Mouse (Mus musculus) olfactory bulb, adult 2 months (tissue): ENCODE data around the gene Epb41l1. TPM values are rescaled to one million over a fixed set of nuclear protein-coding genes. Genes with fewer than 3 reads are reported as not detected.

Experiments used
- H3K27ac ChIP-seq: fragments of 200-500 bp; 2 replicates; pipeline ENCODE4 v1.5.1; 2012; ENCODE audit warnings: low read depth, low read length; ENCODE audit not compliant: insufficient read depth
- H3K4me1 ChIP-seq: fragments of 200-500 bp; 2 replicates; pipeline ENCODE4 v1.6.1; 2012; ENCODE audit warnings: low read length; ENCODE audit not compliant: control insufficient read depth, insufficient read depth
- H3K4me3 ChIP-seq: fragments of 200-500 bp; 2 replicates; pipeline ENCODE4 v1.5.1; 2012; ENCODE audit warnings: mild to moderate bottlenecking, low read depth, low read length, moderate library complexity; ENCODE audit not compliant: insufficient read depth
- CTCF ChIP-seq: fragments of 200-500 bp; IDR thresholded peaks from 2 replicates; pipeline ENCODE4 v1.5.1; 2012; ENCODE audit warnings: low read depth, mild to moderate bottlenecking, low read length, moderate library complexity; ENCODE audit not compliant: insufficient read depth
- POLR2A ChIP-seq: fragments of 200-500 bp; IDR thresholded peaks from 2 replicates; pipeline ENCODE4 v1.6.1; 2012; ENCODE audit warnings: mild to moderate bottlenecking, low read depth, low read length, moderate library complexity; ENCODE audit not compliant: insufficient read depth
- WGBS: fragments of 180-500 bp; shearing (Covaris S2); methylation state at CpG from one replicate; pipeline ENCODE4 v1.1.7; 2018; 5-methylcytosine and 5-hydroxymethylcytosine counted together
- polyA plus RNA-seq: library from polyadenylated mRNA; stranded (reverse); fragments of >200 nt; gene quantifications from 2 replicates; pipeline ENCODE4 v1.2.4, GENCODE M21; 2012; ENCODE audit warnings: low replicate concordance; ENCODE audit not compliant: missing spikeins, insufficient read depth, insufficient read length

Epb41l1 gene
- polyA plus RNA-seq, 1 experiment, result 51.4 TPM

DNA sequence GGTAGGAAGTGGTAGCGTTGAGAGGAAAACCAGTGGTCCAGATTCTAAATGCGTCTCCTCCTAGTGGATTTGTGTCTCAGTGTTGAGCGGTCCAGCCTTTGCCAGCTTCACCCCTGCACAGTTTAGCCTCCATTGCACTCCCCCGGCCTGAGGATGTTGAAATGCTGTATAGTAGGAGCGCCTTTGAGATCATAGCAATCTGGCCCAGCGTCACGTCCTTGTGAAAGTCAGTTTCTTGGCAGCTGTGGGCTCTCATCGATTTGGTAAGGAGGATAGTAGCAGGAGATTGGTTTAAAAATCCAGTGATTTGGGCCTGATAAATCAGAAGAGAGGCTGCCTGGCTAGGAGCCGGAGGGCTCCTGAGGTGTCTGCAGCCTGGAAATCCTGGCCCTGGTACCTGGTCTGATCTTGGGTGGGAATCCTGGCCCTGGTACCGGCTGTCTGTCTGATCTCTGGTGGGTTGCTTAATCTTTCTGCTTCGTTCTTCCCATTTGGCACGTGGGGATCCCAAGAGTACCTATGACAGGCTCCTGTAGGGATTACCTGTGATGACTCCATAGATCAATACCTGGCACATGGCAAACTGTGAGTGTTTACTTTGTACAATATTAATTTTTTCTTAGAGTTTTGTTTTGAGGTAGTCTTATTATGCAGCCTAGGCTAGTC is 65.5 kb downstream of the Epb41l1 start:
- TF ChIP-seq CTCF, result no peak
- no peak for TF ChIP-seq POLR2A
- H3K27ac ChIP-seq, result no peak overlapping the region
- H3K4me1 ChIP-seq, result peaks cover 57% of the 10 kb centered on the region
- no peak overlapping the region for H3K4me3 ChIP-seq
- 87% methylated on average over 12 of the region's 12 CpGs for WGBS

DNA sequence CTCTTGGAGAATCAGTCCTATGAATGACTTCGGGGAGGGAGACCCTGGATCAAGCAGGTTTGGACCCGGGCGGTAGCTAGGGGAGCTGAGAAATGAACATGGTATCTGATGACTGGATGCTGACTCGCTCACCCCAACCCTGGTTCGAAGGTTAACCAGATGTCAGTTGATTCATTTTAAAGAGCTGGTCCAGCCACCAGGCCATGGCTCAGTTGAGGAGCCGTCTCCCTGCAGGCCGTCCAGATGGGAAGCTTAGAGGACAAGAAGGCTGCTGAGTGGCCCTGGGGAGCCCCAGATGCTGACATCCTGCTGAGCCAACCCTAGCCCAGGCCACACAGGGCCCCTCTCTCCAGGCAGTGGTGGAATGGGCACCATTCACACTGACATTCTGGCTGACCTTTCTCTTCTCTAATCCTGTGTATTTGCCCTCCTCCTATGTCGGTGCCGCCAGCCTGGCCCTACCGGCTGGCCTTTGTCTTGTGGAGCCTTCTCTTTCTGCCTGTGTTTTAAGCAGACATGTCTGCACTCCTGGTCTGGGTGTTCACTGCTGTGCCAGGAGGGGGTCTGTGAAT is 67.0 kb downstream of the Epb41l1 start:
- peaks cover 61% of the 10 kb centered on the region for H3K4me1 ChIP-seq
- no peak overlapping the region for H3K4me3 ChIP-seq
- WGBS, result 72% methylated on average over 10 of the region's 10 CpGs
- H3K27ac ChIP-seq, result no peak overlapping the region
- TF ChIP-seq POLR2A (no peak), CTCF (no peak)

DNA sequence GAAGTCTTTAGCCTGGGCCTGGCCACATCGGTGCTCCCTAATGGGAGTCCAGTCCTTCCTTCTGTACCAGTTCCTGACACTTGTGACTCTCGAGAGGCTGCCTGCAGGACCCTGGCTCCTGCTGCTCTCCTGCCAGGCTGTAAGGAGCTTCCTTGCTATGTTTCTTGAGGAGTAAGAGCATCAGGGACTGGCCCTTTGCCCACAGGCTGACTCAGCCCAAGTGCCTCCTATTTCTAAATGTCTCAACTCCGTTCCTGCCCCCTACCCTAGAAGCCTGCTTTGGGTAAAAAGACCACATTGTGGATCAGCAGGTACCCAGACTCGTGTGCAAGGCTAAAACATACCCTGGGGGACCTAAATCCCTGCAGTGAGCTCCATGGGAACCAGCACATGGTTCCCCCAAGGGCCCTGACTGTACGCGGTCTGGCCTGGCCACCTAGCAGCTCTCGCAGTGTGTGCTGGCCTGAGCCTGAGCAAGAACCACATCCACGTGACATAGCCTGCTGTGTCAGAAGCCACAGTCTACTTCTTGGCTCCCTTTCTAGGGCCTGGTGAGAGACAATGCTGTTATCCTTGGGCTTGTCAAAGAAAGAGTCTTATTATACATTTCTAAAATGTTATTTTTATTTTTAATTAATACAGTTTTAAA is 67.6 kb downstream of the Epb41l1 start:
- TF ChIP-seq POLR2A (no peak), CTCF (no peak)
- WGBS, result 50% methylated on average over 8 of the region's 8 CpGs
- Histone ChIP-seq H3K27ac (no peak overlapping the region), H3K4me1 (peaks cover 60% of the 10 kb centered on the region), H3K4me3 (no peak overlapping the region)

DNA sequence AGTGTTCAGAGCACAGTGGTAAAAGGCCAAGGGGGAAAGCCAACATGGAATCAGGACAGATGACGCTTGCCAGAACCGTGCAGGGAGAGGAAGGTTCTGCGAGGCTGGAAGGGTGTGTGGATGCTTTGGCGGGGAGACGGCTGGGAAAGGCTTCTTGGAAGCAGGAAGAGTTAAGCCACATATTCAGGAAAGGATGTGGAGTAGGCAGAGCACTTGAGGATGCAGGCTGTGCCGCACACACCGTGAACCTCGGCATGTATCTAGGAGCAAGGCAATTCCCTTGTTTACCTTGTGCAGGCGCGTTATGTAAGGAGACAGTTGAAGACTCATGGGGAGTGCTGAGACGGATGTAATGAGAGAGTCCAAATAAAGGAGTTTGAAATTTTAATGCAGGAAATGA is 69.5 kb downstream of the Epb41l1 start:
- 39% methylated on average over 11 of the region's 11 CpGs for WGBS
- peak overlapping the region; percentile 43 for H3K27ac ChIP-seq
- TF ChIP-seq CTCF (no peak), POLR2A (no peak)
- H3K4me1 ChIP-seq, result peaks cover 55% of the 10 kb centered on the region
- H3K4me3 ChIP-seq, result no peak overlapping the region

DNA sequence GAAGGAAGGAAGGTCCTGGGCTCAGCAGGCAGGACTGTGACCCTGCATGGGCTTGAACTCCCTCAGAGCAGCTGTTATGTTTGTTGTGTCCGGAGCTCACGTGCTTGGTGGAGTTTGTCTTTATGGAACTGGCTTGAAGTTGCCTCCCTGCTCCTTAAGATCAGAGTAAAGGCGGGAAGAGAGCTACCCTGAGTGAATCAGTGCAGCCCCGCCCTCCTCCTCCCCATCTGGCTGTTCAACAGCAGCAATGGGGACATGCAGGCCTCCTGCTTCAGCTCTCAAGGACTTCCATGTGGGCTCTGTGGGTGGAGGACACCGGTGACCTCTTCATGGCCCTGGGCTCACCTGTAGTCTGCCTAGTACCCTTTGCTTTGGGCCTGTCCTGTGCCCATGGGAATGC is 71.1 kb downstream of the Epb41l1 start:
- Histone ChIP-seq H3K27ac (no peak overlapping the region), H3K4me1 (peaks cover 47% of the 10 kb centered on the region), H3K4me3 (no peak overlapping the region)
- WGBS, result 50% methylated on average over 5 of the region's 5 CpGs
- TF ChIP-seq CTCF (no peak), POLR2A (no peak)

DNA sequence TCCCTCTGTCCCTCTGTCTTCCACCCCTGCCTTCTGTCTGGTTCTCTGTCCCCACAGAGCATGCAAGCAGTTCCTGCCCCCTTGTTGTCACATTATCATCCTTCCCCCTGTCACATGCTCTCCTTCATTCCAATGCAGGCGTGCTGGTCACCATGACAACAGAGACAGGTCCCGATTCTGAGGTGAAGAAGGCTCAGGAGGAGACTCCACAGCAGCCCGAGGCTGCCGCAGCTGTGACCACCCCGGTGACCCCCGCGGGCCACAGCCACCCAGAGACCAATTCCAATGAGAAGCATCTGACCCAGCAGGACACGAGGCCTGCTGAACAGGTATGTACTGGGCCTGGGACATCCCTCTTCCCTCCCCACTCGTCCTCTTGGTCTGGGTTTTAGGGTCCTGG is 73.1 kb downstream of the Epb41l1 start:
- 44% methylated on average over 9 of the region's 9 CpGs for WGBS
- Histone ChIP-seq H3K27ac (no peak overlapping the region), H3K4me1 (peaks cover 35% of the 10 kb centered on the region), H3K4me3 (no peak overlapping the region)
- TF ChIP-seq POLR2A (no peak), CTCF (no peak)

DNA sequence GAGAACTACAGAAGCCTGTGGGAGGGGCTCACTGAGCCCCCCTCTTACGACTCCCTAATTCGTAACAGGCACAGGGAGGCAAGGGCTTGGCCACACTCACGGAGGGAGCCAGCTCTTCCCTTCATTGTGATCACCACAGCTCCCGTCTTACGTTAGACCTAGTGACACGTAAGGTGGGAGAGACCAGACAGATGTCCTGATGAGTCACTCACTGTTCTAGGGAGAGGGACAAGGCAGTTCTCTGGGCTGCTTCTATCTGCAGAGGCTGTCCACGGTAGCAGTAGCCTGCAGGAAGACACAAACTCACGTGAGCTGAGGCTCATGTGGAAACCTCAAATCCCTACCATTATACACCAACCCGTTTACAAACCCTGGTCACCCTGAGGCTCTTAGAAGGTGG is 73.8 kb downstream of the Epb41l1 start:
- H3K4me3 ChIP-seq, result no peak overlapping the region
- 67% methylated on average over 9 of the region's 9 CpGs for WGBS
- peaks cover 30% of the 10 kb centered on the region for H3K4me1 ChIP-seq
- no peak for TF ChIP-seq CTCF
- TF ChIP-seq POLR2A, result no peak
- no peak overlapping the region for H3K27ac ChIP-seq

DNA sequence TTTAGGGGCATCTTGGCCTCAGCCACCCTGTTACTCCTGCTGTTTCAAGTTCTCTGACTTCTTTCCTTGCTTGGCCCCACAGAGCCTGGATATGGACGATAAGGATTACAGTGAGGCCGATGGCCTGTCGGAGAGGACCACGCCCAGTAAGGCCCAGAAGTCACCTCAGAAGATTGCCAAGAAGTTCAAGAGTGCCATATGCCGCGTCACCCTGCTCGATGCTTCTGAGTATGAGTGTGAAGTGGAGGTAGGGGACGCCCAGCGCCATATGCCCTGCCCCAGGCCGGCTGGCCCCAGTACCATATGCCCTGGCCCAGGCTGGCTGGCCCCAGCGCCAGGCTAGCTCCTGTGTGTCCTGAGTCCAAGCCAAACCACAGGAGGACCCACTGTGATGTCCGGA is 74.2 kb downstream of the Epb41l1 start:
- Histone ChIP-seq H3K4me3 (no peak overlapping the region), H3K27ac (no peak overlapping the region), H3K4me1 (peaks cover 30% of the 10 kb centered on the region)
- TF ChIP-seq POLR2A (no peak), CTCF (no peak)
- 95% methylated on average over 12 of the region's 12 CpGs for WGBS

DNA sequence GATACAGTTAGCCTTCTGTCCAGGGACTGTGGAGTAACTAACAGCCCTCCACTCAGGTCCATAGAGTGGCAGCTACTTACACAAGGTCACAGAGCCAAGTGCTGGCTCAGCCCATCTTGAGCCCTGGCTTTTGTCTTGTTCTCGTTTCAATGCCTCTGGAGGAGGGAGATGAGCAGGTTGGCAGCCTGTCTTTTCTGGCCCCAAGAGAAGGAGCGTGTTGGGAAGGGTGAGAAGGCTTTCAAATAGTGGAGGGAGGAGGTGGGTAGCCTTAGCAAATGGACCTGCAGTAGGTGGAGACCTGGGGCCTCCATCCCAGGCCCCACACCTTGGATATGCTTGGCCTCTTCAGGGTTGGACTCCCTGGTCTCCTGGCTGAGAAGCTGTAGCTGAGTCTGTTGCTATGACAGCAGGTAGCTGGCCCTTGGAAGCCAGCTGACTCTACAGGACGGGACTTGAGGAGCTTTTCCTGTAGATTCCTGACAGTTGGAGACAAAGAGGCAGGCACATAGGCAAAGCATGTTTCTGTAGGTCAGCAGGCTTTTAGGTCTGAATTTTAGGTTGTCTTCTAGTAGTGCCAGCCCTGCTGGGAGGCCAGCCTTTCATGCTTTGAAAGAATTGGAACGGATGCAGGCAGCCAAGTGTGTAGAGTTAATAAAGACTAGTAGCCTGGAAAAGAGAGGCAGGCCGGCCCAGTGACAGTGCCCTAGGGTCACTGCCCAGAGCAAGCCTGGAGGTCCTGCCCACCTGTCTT is 76.3 kb downstream of the Epb41l1 start:
- H3K4me1 ChIP-seq, result peaks cover 14% of the 10 kb centered on the region
- 34% methylated on average over 5 of the region's 5 CpGs for WGBS
- no peak overlapping the region for H3K27ac ChIP-seq
- no peak overlapping the region for H3K4me3 ChIP-seq
- TF ChIP-seq POLR2A (no peak), CTCF (no peak)
